Mouse (Mus musculus): ENCODE measurements around the gene Zc3hav1.
"Not testable (repeated sequence)": the region's sequence is repeated elsewhere in the genome, so short reads cannot be mapped to it uniquely, and the experiment has no call there.

Gene Zc3hav1

GRCm38 (mm10) chr6:38353811-38354722 is at the start of gene Zc3hav1:
Gene Zc3hav1, minus strand, starts transcription at chr6:38354603.
- peak; percentile 93 for DNase-seq

GRCm38 (mm10) chr6:38389671-38390070 is 35.3 kb upstream of the Zc3hav1 start:
- DNase-seq = peak; percentile 39

- peak; percentile 89 for DNase-seq
Measured at GRCm38 (mm10) chr6:38381129-38381771, 26.8 kb upstream of the Zc3hav1 start, which contains the start of gene Ttc26. Gene Ttc26, plus strand, starts transcription at chr6:38381469.

- no peak for DNase-seq
Measured at GRCm38 (mm10) chr6:38380764-38381128, 26.3 kb upstream of the Zc3hav1 start.

- DNase-seq = no peak
Measured at GRCm38 (mm10) chr6:38374271-38374670, 19.9 kb upstream of the Zc3hav1 start.

- DNase-seq = no peak
Measured at GRCm38 (mm10) chr6:38369945-38370344, 15.5 kb upstream of the Zc3hav1 start.

- no peak for DNase-seq
Measured at GRCm38 (mm10) chr6:38364121-38364520, 9.7 kb upstream of the Zc3hav1 start.

GRCm38 (mm10) chr6:38363370-38363769 is 9.0 kb upstream of the Zc3hav1 start:
- DNase-seq = no peak

- no peak for DNase-seq
Measured at GRCm38 (mm10) chr6:38361937-38362336, 7.5 kb upstream of the Zc3hav1 start.

- DNase-seq = no peak
Measured at GRCm38 (mm10) chr6:38361065-38361464, 6.7 kb upstream of the Zc3hav1 start.

- peak; percentile 63 for DNase-seq
Measured at GRCm38 (mm10) chr6:38359736-38360499, 5.5 kb upstream of the Zc3hav1 start.

- not testable (repeated sequence) for DNase-seq
Measured at GRCm38 (mm10) chr6:38359044-38359735, 4.8 kb upstream of the Zc3hav1 start.

GRCm38 (mm10) chr6:38358253-38359027 is 4.0 kb upstream of the Zc3hav1 start:
- DNase-seq = no peak

- no peak for DNase-seq
Measured at GRCm38 (mm10) chr6:38357603-38358252, 3.3 kb upstream of the Zc3hav1 start.

GRCm38 (mm10) chr6:38356661-38357433 is 2.4 kb upstream of the Zc3hav1 start:
- DNase-seq = peak; percentile 56

GRCm38 (mm10) chr6:38355862-38356261 is 1.5 kb upstream of the Zc3hav1 start:
- no peak for DNase-seq

GRCm38 (mm10) chr6:38355354-38355823 is 986 bp upstream of the Zc3hav1 start:
- DNase-seq = peak; percentile 43

GRCm38 (mm10) chr6:38354723-38355353 is 435 bp upstream of the Zc3hav1 start:
- DNase-seq = no peak

GRCm38 (mm10) chr6:38353181-38353580 is 1.2 kb downstream of the Zc3hav1 start:
- DNase-seq = no peak

GRCm38 (mm10) chr6:38352451-38352850 is 2.0 kb downstream of the Zc3hav1 start:
- peak; percentile 33 for DNase-seq
